Mouse (Mus musculus) stomach, embryonic 16.5 days (tissue): Measurements from ENCODE around the gene Fam13c. TPM values are rescaled to one million over a fixed set of nuclear protein-coding genes. Genes with fewer than 3 reads are reported as not detected.

ENCODE experiments used
- ATAC-seq: fragments of 200-750 bp; cut with Nextera tagmentation; 2 replicates; pipeline ENCODE4 v1.8.0; 2017; ENCODE audit warnings: moderate number of reproducible peaks, moderate TSS enrichment; ENCODE audit not compliant: insufficient read depth, low FRiP score
- H3K27ac ChIP-seq: fragments of 300-500 bp; sonication (generic); 2 replicates; pipeline ENCODE4 v1.5.1; 2014; ENCODE audit warnings: low read length
- H3K27me3 ChIP-seq: fragments of 300-500 bp; sonication (generic); 2 replicates; pipeline ENCODE4 v1.6.1; 2014; ENCODE audit warnings: low read length, control low read depth, mixed read lengths; ENCODE audit not compliant: control insufficient read depth, insufficient read depth
- H3K36me3 ChIP-seq: fragments of 300-500 bp; sonication (generic); 2 replicates; pipeline ENCODE4 v1.6.1; 2014; ENCODE audit warnings: low read length; ENCODE audit not compliant: control insufficient read depth, insufficient read depth
- H3K4me1 ChIP-seq: fragments of 300-500 bp; sonication (generic); 2 replicates; pipeline ENCODE4 v1.6.1; 2014; ENCODE audit warnings: low read length, control low read depth, mixed read lengths; ENCODE audit not compliant: control insufficient read depth, insufficient read depth
- H3K4me2 ChIP-seq: fragments of 300-500 bp; sonication (generic); 2 replicates; pipeline ENCODE4 v1.6.1; 2014; ENCODE audit warnings: low read depth, low read length, mixed read lengths
- H3K4me3 ChIP-seq: fragments of 300-500 bp; sonication (generic); replicated peaks from 2 replicates; pipeline ENCODE4 v1.5.1; 2014; ENCODE audit warnings: mild to moderate bottlenecking, low read length
- H3K9ac ChIP-seq: fragments of 300-500 bp; sonication (generic); 2 replicates; pipeline ENCODE4 v1.6.1; 2014; ENCODE audit warnings: low read length
- H3K9me3 ChIP-seq: fragments of 300-500 bp; sonication (generic); replicated peaks from 2 replicates; pipeline ENCODE4 v1.6.1; 2016; ENCODE audit warnings: low read length, control low read depth; ENCODE audit not compliant: control insufficient read depth
- WGBS: fragments of 180-500 bp; shearing (Covaris S2); extraction: QIAGEN DNeasy Blood & Tissue Kit; methylation state at CpG from one replicate; pipeline ENCODE4 v1.1.7; 2014; 5-methylcytosine and 5-hydroxymethylcytosine counted together
- polyA plus RNA-seq: library from polyadenylated mRNA; unstranded; fragments of >200 nt; fragmentation: Nextera tagmentation; extraction: Ambion mirVana; gene quantifications from 2 replicates; pipeline ENCODE4 v1.2.1, GENCODE M21; 2015

Fam13c gene
- polyA plus RNA-seq, 1 experiment from 2014 or later, result 10.2 TPM

GRCm38 (mm10) chr10:70505395-70505794 is 65.1 kb downstream of the Fam13c start:
- Histone ChIP-seq H3K27ac (no peak overlapping the region), H3K27me3 (no peaks in the 10 kb centered on the region), H3K4me3 (no peak overlapping the region), H3K36me3 (no peaks in the 10 kb centered on the region), H3K9me3 (no peaks in the 10 kb centered on the region; the same call in 1 of the 2 replicates), H3K9ac (no peak overlapping the region), H3K4me1 (no peaks in the 10 kb centered on the region), H3K4me2 (no peak overlapping the region)
- no peak for ATAC-seq

- Histone ChIP-seq H3K4me1 (no peaks in the 10 kb centered on the region), H3K36me3 (no peaks in the 10 kb centered on the region), H3K27me3 (no peaks in the 10 kb centered on the region), H3K9ac (no peak overlapping the region), H3K9me3 (no peaks in the 10 kb centered on the region; the same call in 1 of the 2 replicates), H3K4me2 (no peak overlapping the region), H3K4me3 (no peak overlapping the region), H3K27ac (no peak overlapping the region)
- ATAC-seq, result no peak
- WGBS, result 56% methylated on average over 5 of the region's 5 CpGs
These were observed 65.6 kb downstream of the Fam13c start for GRCm38 (mm10) chr10:70505842-70506241.

- WGBS, result 59% methylated on average over 15 of the region's 15 CpGs
- Histone ChIP-seq H3K4me2 (no peak overlapping the region), H3K9me3 (no peaks in the 10 kb centered on the region; the same call in 1 of the 2 replicates), H3K27me3 (no peaks in the 10 kb centered on the region), H3K27ac (no peak overlapping the region), H3K36me3 (no peaks in the 10 kb centered on the region), H3K4me1 (no peaks in the 10 kb centered on the region), H3K9ac (no peak overlapping the region), H3K4me3 (no peak overlapping the region)
- no peak for ATAC-seq
These were observed 66.4 kb downstream of the Fam13c start for GRCm38 (mm10) chr10:70506499-70507168.

- H3K4me1 ChIP-seq, result no peaks in the 10 kb centered on the region
- 88% methylated on average over 3 of the region's 3 CpGs for WGBS
- no peak overlapping the region for H3K27ac ChIP-seq
- no peaks in the 10 kb centered on the region for H3K36me3 ChIP-seq
- no peak overlapping the region for H3K4me2 ChIP-seq
- no peaks in the 10 kb centered on the region; the same call in 1 of the 2 replicates for H3K9me3 ChIP-seq
- H3K27me3 ChIP-seq, result no peaks in the 10 kb centered on the region
- no peak overlapping the region for H3K9ac ChIP-seq
- ATAC-seq, result no peak
- no peak overlapping the region for H3K4me3 ChIP-seq
These were observed 67.6 kb downstream of the Fam13c start for GRCm38 (mm10) chr10:70507880-70508279.

- Histone ChIP-seq H3K9ac (no peak overlapping the region), H3K4me2 (no peak overlapping the region), H3K4me3 (no peak overlapping the region), H3K4me1 (peaks cover 3% of the 10 kb centered on the region; the same call in 1 of the 2 replicates), H3K27me3 (no peaks in the 10 kb centered on the region; the same call in 1 of the 2 replicates), H3K27ac (no peak overlapping the region), H3K36me3 (no peaks in the 10 kb centered on the region), H3K9me3 (no peaks in the 10 kb centered on the region)
- ATAC-seq, result no peak
- 84% methylated on average over 9 of the region's 9 CpGs for WGBS
These were observed 74.6 kb downstream of the Fam13c start for GRCm38 (mm10) chr10:70514848-70515247.

GRCm38 (mm10) chr10:70516661-70517060 is 76.4 kb downstream of the Fam13c start:
- Histone ChIP-seq H3K4me2 (no peak overlapping the region), H3K9me3 (no peaks in the 10 kb centered on the region), H3K4me3 (no peak overlapping the region), H3K4me1 (peaks cover 12% of the 10 kb centered on the region; the same call in 1 of the 2 replicates), H3K27me3 (no peaks in the 10 kb centered on the region; the same call in 1 of the 2 replicates), H3K36me3 (no peaks in the 10 kb centered on the region), H3K9ac (no peak overlapping the region), H3K27ac (no peak overlapping the region)
- ATAC-seq, result 0 out of 2 replicates have a peak, but pooled peaks have one; percentile 25
- 92% methylated on average over 8 of the region's 8 CpGs for WGBS

- Histone ChIP-seq H3K9ac (no peak overlapping the region; the same call in 1 of the 2 replicates), H3K27me3 (no peaks in the 10 kb centered on the region; the same call in 1 of the 2 replicates), H3K4me2 (peak overlapping the region; percentile 52), H3K9me3 (no peaks in the 10 kb centered on the region), H3K36me3 (no peaks in the 10 kb centered on the region), H3K4me1 (peaks cover 13% of the 10 kb centered on the region; the same call in 1 of the 2 replicates), H3K4me3 (peak overlapping the region; percentile 39), H3K27ac (no peak overlapping the region)
- WGBS, result 14% methylated on average over 14 of the region's 14 CpGs
- no peak for ATAC-seq
These were observed 79.4 kb downstream of the Fam13c start for GRCm38 (mm10) chr10:70519640-70520099.

GRCm38 (mm10) chr10:70520143-70521131 is 80.2 kb downstream of the Fam13c start:
- H3K4me3 ChIP-seq, result peak overlapping the region; percentile 39
- no peaks in the 10 kb centered on the region; the same call in 1 of the 2 replicates for H3K27me3 ChIP-seq
- peak; percentile 57; the same call in 1 of the 2 replicates for ATAC-seq
- peak overlapping the region; percentile 52 for H3K4me2 ChIP-seq
- no peaks in the 10 kb centered on the region for H3K9me3 ChIP-seq
- no peak overlapping the region for H3K27ac ChIP-seq
- peaks cover 13% of the 10 kb centered on the region; the same call in 1 of the 2 replicates for H3K4me1 ChIP-seq
- 2% methylated on average over 38 of the region's 38 CpGs for WGBS
- no peaks in the 10 kb centered on the region for H3K36me3 ChIP-seq
- no peak overlapping the region; the same call in none of the 2 replicates for H3K9ac ChIP-seq
